Mouse (Mus musculus): ENCODE results near the gene Ccdc6. TPM values are rescaled to one million over a fixed set of nuclear protein-coding genes. Genes with fewer than 3 reads are reported as not detected.
"Not testable (repeated sequence)": the region's sequence is repeated elsewhere in the genome, so short reads cannot be mapped to it uniquely, and the experiment has no call there.

Ccdc6 gene
- total RNA-seq, 2 experiments from 2014 or later, result 10.3 to 11.9 TPM

DNA sequence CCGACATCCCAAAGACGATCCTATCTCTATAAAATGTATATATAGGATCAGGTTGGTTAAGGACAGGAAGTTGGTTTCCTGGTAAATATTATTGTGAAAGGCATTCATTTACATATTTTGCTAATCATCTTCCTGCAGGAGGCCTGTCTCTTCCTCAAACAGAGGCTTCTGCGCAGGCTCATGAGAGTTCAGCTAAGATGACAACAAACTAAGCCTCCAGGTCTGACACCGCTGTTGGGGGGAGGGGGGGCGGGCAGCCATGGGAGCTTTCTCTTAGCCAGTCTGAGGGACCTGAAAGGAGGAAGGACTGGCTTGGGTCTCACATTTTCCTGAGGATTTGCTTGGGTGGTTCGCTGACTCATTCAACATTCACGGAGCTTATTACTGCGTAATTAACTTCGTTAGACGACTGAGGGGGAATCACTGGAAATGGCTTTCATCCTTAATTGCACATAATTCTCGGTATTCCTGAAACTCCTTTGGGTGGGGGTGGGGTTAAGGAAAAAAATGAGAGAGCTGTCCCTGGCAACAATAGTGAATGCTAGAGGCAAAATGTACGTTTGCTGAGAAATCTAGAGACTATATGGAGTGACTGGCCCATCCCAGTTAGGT, 104.1 kb downstream of the Ccdc6 start:
- peak; percentile 58 for ATAC-seq (ENCODE audit: poor library complexity, severe bottlenecking)

DNA sequence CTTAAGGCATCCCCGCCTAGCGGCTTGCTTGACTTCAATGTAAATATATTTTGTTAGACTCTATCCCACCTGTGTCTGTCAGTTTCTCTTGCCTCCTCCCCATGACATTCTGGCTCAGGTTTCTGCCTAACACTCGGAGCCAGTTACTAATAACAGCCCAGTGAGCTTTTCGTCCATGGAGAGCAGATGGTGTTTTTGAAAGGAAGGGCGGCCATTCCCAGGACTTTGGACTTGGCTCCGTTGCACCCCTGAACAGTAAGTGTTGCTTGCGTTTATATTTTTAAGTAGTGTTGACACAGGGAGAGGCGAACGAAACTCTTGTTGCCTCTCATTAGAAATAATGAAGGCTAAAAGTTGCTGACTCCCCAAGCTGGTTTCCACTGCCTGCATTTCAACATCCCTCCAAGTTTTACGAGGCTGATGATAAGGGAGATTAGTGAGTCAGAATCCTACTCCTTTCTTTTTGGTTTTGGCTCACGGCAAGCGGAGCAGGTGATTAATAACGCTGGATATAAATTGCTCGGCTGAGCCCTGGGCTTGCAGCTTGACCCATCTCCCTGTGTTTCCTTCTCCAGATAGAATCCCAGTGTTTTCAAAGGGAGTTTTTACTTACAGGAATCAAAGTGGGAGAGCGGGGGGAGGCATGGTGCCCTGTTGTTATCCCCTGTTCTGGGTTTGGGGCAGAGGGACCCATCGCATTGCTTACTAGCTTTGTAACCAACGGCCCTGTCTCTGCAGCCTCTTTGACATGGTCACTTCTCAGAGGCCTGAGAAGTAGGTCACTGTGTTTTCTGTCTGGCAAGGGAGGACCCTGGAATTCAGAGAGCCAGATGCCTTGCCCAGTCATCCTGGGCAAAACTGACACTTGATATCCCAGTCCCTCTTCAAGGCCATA, 107.8 kb downstream of the Ccdc6 start, which contains the start of gene Mrln:
Mrln (plus strand) TSS at position 160 of the 895 bp plus-strand sequence.
- no peak for ATAC-seq (ENCODE audit: poor library complexity, severe bottlenecking)

DNA sequence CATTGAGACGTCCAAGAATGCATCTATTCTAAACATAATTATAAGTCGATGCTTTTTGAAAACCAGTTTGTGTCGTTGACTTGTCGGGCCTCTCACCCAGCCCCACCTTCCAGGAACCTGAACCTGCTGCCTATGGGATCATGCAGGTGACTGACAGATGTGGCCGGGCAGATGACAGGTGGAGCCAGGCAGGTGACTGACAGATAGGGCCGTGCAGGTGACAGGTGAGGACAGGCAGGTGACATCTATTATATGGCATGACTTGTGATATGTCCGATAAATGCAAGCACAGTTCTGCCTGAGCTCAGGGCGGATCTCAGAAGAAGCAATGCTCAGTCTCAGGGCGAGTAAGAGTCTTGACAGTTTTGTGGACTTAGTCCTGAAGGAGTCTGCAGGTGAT, 114.4 kb downstream of the Ccdc6 start:
- ATAC-seq (ENCODE audit: poor library complexity, severe bottlenecking), result no peak

DNA sequence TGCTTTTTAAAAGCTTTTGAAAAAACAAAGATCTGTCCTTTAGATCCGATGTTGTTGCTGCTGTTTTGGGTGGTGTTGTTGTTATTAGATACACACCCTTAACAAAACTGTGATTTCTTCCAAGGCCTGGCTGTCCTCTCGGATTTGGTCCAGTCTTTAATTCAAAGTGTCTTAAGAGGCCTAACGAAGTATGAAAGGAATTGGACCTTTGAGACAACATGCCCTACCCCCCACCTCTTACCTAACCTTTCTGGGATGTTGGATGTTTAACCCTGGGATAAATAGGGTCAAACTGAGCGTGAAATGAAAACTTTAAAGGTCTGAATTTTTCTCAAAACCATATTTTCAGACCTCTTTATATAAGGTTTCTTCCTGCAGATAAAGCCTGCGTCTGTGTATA, 124.0 kb downstream of the Ccdc6 start:
- no peak for ATAC-seq (ENCODE audit: poor library complexity, severe bottlenecking)

GRCm38 (mm10) chr10:70222231-70222630, 125.3 kb downstream of the Ccdc6 start:
- ATAC-seq (ENCODE audit: poor library complexity, severe bottlenecking), result not testable (repeated sequence)

DNA sequence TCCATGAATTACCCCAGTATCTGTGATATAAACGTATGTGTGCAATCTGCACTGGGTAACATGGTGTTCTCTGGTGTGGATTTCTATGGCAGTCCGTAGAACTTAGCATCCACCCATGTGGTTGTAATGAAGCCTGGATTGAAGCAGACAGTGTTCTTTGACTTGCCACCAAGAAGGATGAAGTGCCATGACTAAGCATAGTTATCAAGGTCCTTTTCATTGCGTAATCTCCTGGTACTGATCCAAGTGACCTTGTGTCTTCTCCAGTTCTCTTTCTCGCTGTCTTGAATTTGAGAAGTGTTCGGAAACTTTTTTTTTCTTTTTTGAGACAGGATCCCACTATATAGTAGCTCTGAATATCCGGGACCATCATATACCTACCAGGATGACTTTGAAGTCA, 127.7 kb downstream of the Ccdc6 start:
- ATAC-seq (ENCODE audit: poor library complexity, severe bottlenecking), result no peak

DNA sequence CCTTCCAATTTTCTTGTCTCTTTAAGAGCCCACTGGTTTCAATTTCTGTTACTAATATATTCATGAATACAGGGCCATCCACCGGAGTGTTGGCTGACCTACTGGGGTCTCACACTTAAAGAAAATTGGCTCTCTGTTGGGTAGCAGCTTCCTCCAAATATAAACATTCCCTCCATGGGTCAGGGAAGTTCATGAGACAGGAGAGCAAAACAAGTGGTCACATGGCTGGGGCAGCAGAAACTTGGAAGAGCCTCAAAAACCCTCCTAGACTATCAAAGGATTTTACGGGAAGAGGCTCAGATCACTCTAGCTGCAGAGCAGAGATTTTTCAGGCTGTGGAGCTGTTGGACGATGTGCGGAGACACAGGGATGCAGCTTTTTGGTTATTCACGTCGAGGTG, 128.8 kb downstream of the Ccdc6 start:
- no peak for ATAC-seq (ENCODE audit: poor library complexity, severe bottlenecking)

GRCm38 (mm10) chr10:70226608-70227007, 129.7 kb downstream of the Ccdc6 start:
- no peak for ATAC-seq (ENCODE audit: poor library complexity, severe bottlenecking)

GRCm38 (mm10) chr10:70230352-70230751, 133.4 kb downstream of the Ccdc6 start:
- ATAC-seq (ENCODE audit: poor library complexity, severe bottlenecking), result no peak

DNA sequence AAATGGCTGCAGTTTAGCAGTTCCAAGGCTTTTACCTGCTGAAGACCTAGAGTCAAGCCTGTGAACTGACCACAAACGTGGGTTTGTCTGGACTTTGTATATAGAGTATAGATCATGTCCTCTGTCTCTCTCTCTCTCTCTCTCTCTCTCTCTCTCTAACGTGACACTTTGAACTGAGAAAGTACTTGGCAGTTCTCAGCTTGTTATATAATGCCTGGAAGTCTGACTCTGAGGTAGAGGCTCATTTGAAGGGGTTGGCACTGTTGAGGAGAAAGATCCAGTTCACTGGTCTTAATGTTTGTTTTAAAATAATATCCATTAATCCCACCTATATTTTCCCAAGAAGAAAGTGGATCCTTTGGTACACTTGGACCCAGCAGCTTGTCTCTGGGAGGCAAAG, 141.0 kb downstream of the Ccdc6 start:
- ATAC-seq (ENCODE audit: poor library complexity, severe bottlenecking), result no peak

Other genes starting within 250 kb of the Ccdc6 start
- not detected in 2 replicates for gene Mrln, start 107.5 kb downstream of the Ccdc6 start, total RNA-seq (2015)
- gene Mrln, start 107.5 kb downstream of the Ccdc6 start, total RNA-seq (2017), result not detected in 2 replicates
- gene Slc16a9, start 148.0 kb downstream of the Ccdc6 start, total RNA-seq (2015), result 0.11 TPM in 1 of 2 replicates, not detected in the other
- 0.12 and 0.26 TPM in 2 replicates for gene Slc16a9, start 148.0 kb downstream of the Ccdc6 start, total RNA-seq (2017)